Mouse (Mus musculus): Measurements from ENCODE around the gene Ube2q2. TPM values are rescaled to one million over a fixed set of nuclear protein-coding genes. Genes with fewer than 3 reads are reported as not detected.

The Ube2q2 gene
- total and polyA plus RNA-seq, 3 experiments: 31.6 to 90.6 (median 74.3) TPM

- H3K4me1 ChIP-seq (ENCODE audit: insufficient read depth, low read depth, low read length): peaks cover 13% of the 10 kb centered on the region
- ATAC-seq (ENCODE audit: extremely low read depth, insufficient number of reproducible peaks, low FRiP score, poor library complexity, severe bottlenecking) (no peak), DNase-seq (ENCODE audit: low spot score) (no peak)
- no peaks in the 10 kb centered on the region for H3K9me3 ChIP-seq (replicated peaks)
- no peaks in the 10 kb centered on the region for H3K27me3 ChIP-seq (ENCODE audit: insufficient read depth, low read length)
- peaks cover 91% of the 10 kb centered on the region for H3K36me3 ChIP-seq (replicated peaks)
- TF ChIP-seq TAL1 (conservative IDR thresholded peaks at IDR 0.05; ENCODE audit: low read depth, low read length) (no peak), GATA2 (IDR thresholded peaks at IDR 0.05; ENCODE audit: borderline replicate concordance, low read depth, low read length) (no peak), GATA1 (IDR thresholded peaks at IDR 0.05; ENCODE audit: borderline replicate concordance, low read length) (no peak), POLR2AphosphoS5 (IDR thresholded peaks at IDR 0.05; ENCODE audit: insufficient replicate concordance, low read depth, low read length) (no peak)
- H3K4me3 ChIP-seq (ENCODE audit: low read depth, low read length): no peak overlapping the region
These were observed 67.0 kb downstream of the Ube2q2 start for GRCm38 (mm10) chr9:55215648-55216047.

- TF ChIP-seq GATA1 (IDR thresholded peaks at IDR 0.05; ENCODE audit: borderline replicate concordance, low read length) (no peak), GATA2 (IDR thresholded peaks at IDR 0.05; ENCODE audit: borderline replicate concordance, low read depth, low read length) (no peak), CTCF (IDR thresholded peaks at IDR 0.05; ENCODE audit: low read depth, low read length) (no peak), POLR2AphosphoS5 (IDR thresholded peaks at IDR 0.05; ENCODE audit: insufficient replicate concordance, low read depth, low read length) (no peak), TAL1 (conservative IDR thresholded peaks at IDR 0.05; ENCODE audit: low read depth, low read length) (no peak)
- peaks cover 93% of the 10 kb centered on the region for H3K36me3 ChIP-seq (replicated peaks)
- H3K4me1 ChIP-seq (ENCODE audit: insufficient read depth, low read depth, low read length): peaks cover 10% of the 10 kb centered on the region
- DNase-seq (ENCODE audit: low spot score) (no peak), ATAC-seq (ENCODE audit: extremely low read depth, insufficient number of reproducible peaks, low FRiP score, poor library complexity, severe bottlenecking) (no peak)
- H3K27me3 ChIP-seq (ENCODE audit: insufficient read depth, low read length): no peaks in the 10 kb centered on the region
- H3K9me3 ChIP-seq (replicated peaks): no peaks in the 10 kb centered on the region
- no peak overlapping the region for H3K4me3 ChIP-seq (ENCODE audit: low read depth, low read length)
These were observed 67.4 kb downstream of the Ube2q2 start for GRCm38 (mm10) chr9:55216078-55216477.

- peaks cover 96% of the 10 kb centered on the region for H3K36me3 ChIP-seq (replicated peaks)
These were observed 68.7 kb downstream of the Ube2q2 start for GRCm38 (mm10) chr9:55217381-55217780.

GRCm38 (mm10) chr9:55225165-55225737 is 76.6 kb downstream of the Ube2q2 start:
- DNase-seq (ENCODE audit: low spot score): no peak
- Histone ChIP-seq H3K9me3 (replicated peaks) (0 out of 2 replicates have a peak, but pooled peaks cover 2% of the 10 kb centered on the region), H3K36me3 (replicated peaks) (peaks cover 54% of the 10 kb centered on the region), H3K4me1 (ENCODE audit: insufficient read depth, low read depth, low read length) (no peaks in the 10 kb centered on the region), H3K4me3 (ENCODE audit: low read depth, low read length) (no peak overlapping the region), H3K27me3 (ENCODE audit: insufficient read depth, low read length) (no peaks in the 10 kb centered on the region)
- no peak for ATAC-seq (ENCODE audit: extremely low read depth, insufficient number of reproducible peaks, low FRiP score, poor library complexity, severe bottlenecking)
- TF ChIP-seq TAL1 (conservative IDR thresholded peaks at IDR 0.05; ENCODE audit: low read depth, low read length) (no peak), GATA2 (IDR thresholded peaks at IDR 0.05; ENCODE audit: borderline replicate concordance, low read depth, low read length) (no peak), CTCF (IDR thresholded peaks at IDR 0.05; ENCODE audit: low read depth, low read length) (no peak), GATA1 (IDR thresholded peaks at IDR 0.05; ENCODE audit: borderline replicate concordance, low read length) (no peak), POLR2AphosphoS5 (IDR thresholded peaks at IDR 0.05; ENCODE audit: insufficient replicate concordance, low read depth, low read length) (no peak)

More at GRCm38 (mm10) chr9:55217381-55217780, 68.7 kb downstream of the Ube2q2 start:
- H3K4me3 ChIP-seq (ENCODE audit: low read depth, low read length): no peak overlapping the region
- TF ChIP-seq GATA1 (IDR thresholded peaks at IDR 0.05; ENCODE audit: borderline replicate concordance, low read length) (no peak), GATA2 (IDR thresholded peaks at IDR 0.05; ENCODE audit: borderline replicate concordance, low read depth, low read length) (no peak), CTCF (IDR thresholded peaks at IDR 0.05; ENCODE audit: low read depth, low read length) (no peak), TAL1 (conservative IDR thresholded peaks at IDR 0.05; ENCODE audit: low read depth, low read length) (no peak), POLR2AphosphoS5 (IDR thresholded peaks at IDR 0.05; ENCODE audit: insufficient replicate concordance, low read depth, low read length) (no peak)
- peaks cover 4% of the 10 kb centered on the region; the same call in 1 of the 2 replicates for H3K4me1 ChIP-seq (ENCODE audit: insufficient read depth, low read depth, low read length)
- DNase-seq (ENCODE audit: low spot score): no peak
- ATAC-seq (ENCODE audit: extremely low read depth, insufficient number of reproducible peaks, low FRiP score, poor library complexity, severe bottlenecking): no peak
- H3K27me3 ChIP-seq (ENCODE audit: insufficient read depth, low read length): no peaks in the 10 kb centered on the region
- H3K9me3 ChIP-seq (replicated peaks): no peaks in the 10 kb centered on the region

GRCm38 (mm10) chr9:55226251-55226650 is 77.6 kb downstream of the Ube2q2 start:
- Histone ChIP-seq H3K4me3 (ENCODE audit: low read depth, low read length) (no peak overlapping the region), H3K4me1 (ENCODE audit: insufficient read depth, low read depth, low read length) (no peaks in the 10 kb centered on the region), H3K36me3 (replicated peaks) (peaks cover 44% of the 10 kb centered on the region), H3K9me3 (replicated peaks) (0 out of 2 replicates have a peak, but pooled peaks cover 2% of the 10 kb centered on the region), H3K27me3 (ENCODE audit: insufficient read depth, low read length) (no peaks in the 10 kb centered on the region)
- ATAC-seq (ENCODE audit: extremely low read depth, insufficient number of reproducible peaks, low FRiP score, poor library complexity, severe bottlenecking): no peak
- no peak for DNase-seq (ENCODE audit: low spot score)
- no peak for TF ChIP-seq GATA1 (IDR thresholded peaks at IDR 0.05; ENCODE audit: borderline replicate concordance, low read length)
- TF ChIP-seq TAL1 (conservative IDR thresholded peaks at IDR 0.05; ENCODE audit: low read depth, low read length): no peak
- no peak for TF ChIP-seq POLR2AphosphoS5 (IDR thresholded peaks at IDR 0.05; ENCODE audit: insufficient replicate concordance, low read depth, low read length)
- no peak for TF ChIP-seq CTCF (IDR thresholded peaks at IDR 0.05; ENCODE audit: low read depth, low read length)
- no peak for TF ChIP-seq GATA2 (IDR thresholded peaks at IDR 0.05; ENCODE audit: borderline replicate concordance, low read depth, low read length)

- peaks cover 25% of the 10 kb centered on the region for H3K36me3 ChIP-seq (replicated peaks)
- H3K4me1 ChIP-seq (ENCODE audit: insufficient read depth, low read depth, low read length): 0 out of 2 replicates have a peak, but pooled peaks cover 2% of the 10 kb centered on the region
- ATAC-seq (ENCODE audit: extremely low read depth, insufficient number of reproducible peaks, low FRiP score, poor library complexity, severe bottlenecking): no peak
- no peak for DNase-seq (ENCODE audit: low spot score)
- no peak overlapping the region for H3K4me3 ChIP-seq (ENCODE audit: low read depth, low read length)
- peaks cover 7% of the 10 kb centered on the region for H3K27me3 ChIP-seq (ENCODE audit: insufficient read depth, low read length)
- TF ChIP-seq GATA1 (IDR thresholded peaks at IDR 0.05; ENCODE audit: borderline replicate concordance, low read length): no peak
- TF ChIP-seq GATA2 (IDR thresholded peaks at IDR 0.05; ENCODE audit: borderline replicate concordance, low read depth, low read length): no peak
- TF ChIP-seq CTCF (IDR thresholded peaks at IDR 0.05; ENCODE audit: low read depth, low read length): no peak
- no peak for TF ChIP-seq POLR2AphosphoS5 (IDR thresholded peaks at IDR 0.05; ENCODE audit: insufficient replicate concordance, low read depth, low read length)
- no peak for TF ChIP-seq TAL1 (conservative IDR thresholded peaks at IDR 0.05; ENCODE audit: low read depth, low read length)
- H3K9me3 ChIP-seq (replicated peaks): 0 out of 2 replicates have a peak, but pooled peaks cover 2% of the 10 kb centered on the region
These were observed 79.5 kb downstream of the Ube2q2 start for GRCm38 (mm10) chr9:55228149-55228548.

Data from G1E (cell line).